Mouse (Mus musculus): ENCODE data around the gene Mrpl24. TPM values are rescaled to one million over a fixed set of nuclear protein-coding genes. Genes with fewer than 3 reads are reported as not detected.
"Not testable (repeated sequence)": the region's sequence is repeated elsewhere in the genome, so short reads cannot be mapped to it uniquely, and the experiment has no call there.

Mrpl24 gene
- polyA plus RNA-seq, 1 experiment from 2014 or later, result 50.3 TPM

DNA sequence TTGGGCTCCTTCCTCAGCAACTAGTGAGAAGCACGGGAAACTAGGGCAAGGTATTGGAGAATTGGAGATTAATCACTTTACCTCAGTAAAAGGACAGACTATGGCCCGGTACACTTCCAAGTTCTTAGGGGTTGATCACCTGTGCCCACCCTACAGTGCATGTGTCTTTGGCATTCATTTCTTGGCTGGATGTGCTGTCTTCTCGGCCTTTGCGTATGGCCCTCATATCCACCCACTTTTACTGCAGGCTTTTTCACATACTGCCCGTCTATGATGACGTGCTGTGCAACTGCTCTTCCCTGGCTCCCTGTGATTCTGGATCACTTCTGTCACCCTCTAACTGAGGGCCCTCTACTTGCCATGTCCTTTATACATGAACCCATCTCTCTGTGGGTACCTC, 32.9 kb upstream of the Mrpl24 start:
- no peaks in the 10 kb centered on the region for H3K27me3 ChIP-seq (ENCODE audit: insufficient read depth, low read length)
- H3K4me3 ChIP-seq (ENCODE audit: low read depth, low read length), result peak overlapping the region; percentile 91
- 87% methylated on average over 6 of the region's 6 CpGs for WGBS (ENCODE audit: insufficient replicate concordance)
- H3K4me1 ChIP-seq (ENCODE audit: insufficient read depth), result peaks cover 19% of the 10 kb centered on the region
- no peak for DNase-seq
- TF ChIP-seq CTCF (IDR thresholded peaks at IDR 0.05; ENCODE audit: low read depth) (no peak), EP300 (IDR thresholded peaks at IDR 0.05; ENCODE audit: low read depth) (no peak)
- peak overlapping the region; percentile 81; the same call in 1 of the 2 replicates for H3K4me2 ChIP-seq (ENCODE audit: low read depth, low read length)
- H3K36me3 ChIP-seq (replicated peaks; ENCODE audit: insufficient read depth, low read length), result no peaks in the 10 kb centered on the region
- no peak overlapping the region for H3K9ac ChIP-seq (replicated peaks)
- H3K27ac ChIP-seq (ENCODE audit: low read depth), result 0 out of 2 replicates have a peak overlapping the region, but pooled peaks have one; percentile 36
- no peaks in the 10 kb centered on the region; the same call in 1 of the 2 replicates for H3K9me3 ChIP-seq (ENCODE audit: low read length)
- ATAC-seq, result no peak

DNA sequence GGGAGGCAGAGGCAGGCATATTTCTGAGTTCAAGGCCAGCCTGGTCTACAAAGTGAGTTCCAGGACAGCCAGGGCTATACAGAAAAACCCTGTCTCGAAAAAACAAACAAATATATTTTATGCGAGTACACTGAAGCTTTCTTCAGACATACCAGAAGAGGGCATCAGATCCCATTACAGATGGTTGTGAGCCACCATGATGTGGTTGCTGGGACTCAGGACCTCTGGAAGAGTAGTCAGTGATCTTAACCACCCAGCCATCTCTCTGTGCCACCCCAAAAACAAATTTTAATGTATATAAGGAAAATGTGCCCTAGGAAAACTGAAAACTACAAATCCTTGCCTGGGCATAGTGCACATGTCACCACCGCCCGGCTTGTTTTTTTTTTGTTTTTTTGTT, 31.9 kb upstream of the Mrpl24 start:
- 70% methylated on average over 4 of the region's 4 CpGs for WGBS (ENCODE audit: insufficient replicate concordance)
- H3K9me3 ChIP-seq (ENCODE audit: low read length); H3K36me3 ChIP-seq (replicated peaks; ENCODE audit: insufficient read depth, low read length); H3K9ac ChIP-seq (replicated peaks); ATAC-seq; DNase-seq; H3K27ac ChIP-seq (ENCODE audit: low read depth); H3K27me3 ChIP-seq (ENCODE audit: insufficient read depth, low read length); H3K4me3 ChIP-seq (ENCODE audit: low read depth, low read length); H3K4me2 ChIP-seq (ENCODE audit: low read depth, low read length): not testable (repeated sequence)
- peaks cover 19% of the 10 kb centered on the region for H3K4me1 ChIP-seq (ENCODE audit: insufficient read depth)
- TF ChIP-seq CTCF (IDR thresholded peaks at IDR 0.05; ENCODE audit: low read depth), result peak; percentile 51

DNA sequence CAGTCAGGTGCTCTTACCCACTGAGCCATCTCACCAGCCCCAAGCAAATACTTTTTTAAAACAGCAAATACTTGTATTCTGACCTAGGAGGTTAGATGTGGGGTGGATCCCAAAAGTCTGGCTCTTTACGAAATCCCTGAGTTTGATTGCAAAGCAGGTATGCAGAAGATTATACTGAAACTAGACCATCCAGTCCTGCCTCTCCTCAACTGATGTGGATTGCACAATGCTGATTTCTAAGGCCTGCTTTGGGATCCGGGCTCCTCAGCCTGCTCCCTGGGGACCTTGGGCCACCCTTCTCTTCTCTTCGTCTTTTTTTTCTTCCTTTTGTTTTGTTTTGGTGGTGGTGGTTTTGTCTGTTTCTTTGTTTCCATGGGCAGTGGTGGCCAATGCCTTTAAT, 27.8 kb upstream of the Mrpl24 start:
- no peak overlapping the region for H3K4me2 ChIP-seq (ENCODE audit: low read depth, low read length)

DNA sequence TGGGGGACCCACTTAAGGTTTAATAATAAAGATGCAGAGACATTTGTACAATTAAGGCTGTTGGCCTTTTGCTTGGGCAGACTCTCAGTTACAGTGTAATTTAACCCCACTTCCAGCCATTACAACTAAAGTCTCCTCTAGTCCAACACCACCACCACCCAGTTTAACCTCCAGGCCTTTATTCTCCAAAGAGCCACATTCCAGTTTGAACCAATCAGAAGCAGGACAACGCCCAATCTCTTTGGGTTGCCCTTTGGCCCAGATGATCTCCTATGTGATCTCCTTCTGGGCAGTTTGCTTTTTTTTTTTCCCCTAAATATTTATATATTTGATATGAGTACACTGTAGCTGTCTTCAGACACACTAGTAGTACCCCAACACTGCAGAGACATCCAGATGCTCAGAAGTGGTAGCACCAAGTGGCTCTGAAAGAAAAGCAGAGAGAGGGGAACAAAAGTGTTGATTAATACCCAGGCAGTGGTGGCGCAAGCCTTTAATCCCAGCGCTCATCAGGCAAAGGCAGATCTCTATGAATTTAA, 25.9 kb upstream of the Mrpl24 start:
- Histone ChIP-seq H3K4me1 (ENCODE audit: insufficient read depth) (0 out of 2 replicates have a peak, but pooled peaks cover 3% of the 10 kb centered on the region), H3K9ac (replicated peaks) (no peak overlapping the region), H3K9me3 (ENCODE audit: low read length) (no peaks in the 10 kb centered on the region; the same call in 1 of the 2 replicates), H3K27me3 (ENCODE audit: insufficient read depth, low read length) (no peaks in the 10 kb centered on the region), H3K4me2 (ENCODE audit: low read depth, low read length) (no peak overlapping the region), H3K27ac (ENCODE audit: low read depth) (no peak overlapping the region), H3K4me3 (ENCODE audit: low read depth, low read length) (no peak overlapping the region), H3K36me3 (replicated peaks; ENCODE audit: insufficient read depth, low read length) (no peaks in the 10 kb centered on the region)
- no peak for TF ChIP-seq EP300 (IDR thresholded peaks at IDR 0.05; ENCODE audit: low read depth)
- TF ChIP-seq CTCF (IDR thresholded peaks at IDR 0.05; ENCODE audit: low read depth), result no peak
- ATAC-seq (no peak), DNase-seq (no peak)
- WGBS (ENCODE audit: insufficient replicate concordance), result 70% methylated on average over 3 of the region's 3 CpGs

More for the DNA sequence above, 27.8 kb upstream of the Mrpl24 start:
- Histone ChIP-seq H3K9ac (replicated peaks) (no peak overlapping the region), H3K4me1 (ENCODE audit: insufficient read depth) (0 out of 2 replicates have a peak, but pooled peaks cover 3% of the 10 kb centered on the region), H3K27ac (ENCODE audit: low read depth) (no peak overlapping the region), H3K4me3 (ENCODE audit: low read depth, low read length) (no peak overlapping the region), H3K27me3 (ENCODE audit: insufficient read depth, low read length) (no peaks in the 10 kb centered on the region), H3K36me3 (replicated peaks; ENCODE audit: insufficient read depth, low read length) (no peaks in the 10 kb centered on the region), H3K9me3 (ENCODE audit: low read length) (no peaks in the 10 kb centered on the region; the same call in 1 of the 2 replicates)
- DNase-seq (no peak), ATAC-seq (no peak)
- 70% methylated on average over 3 of the region's 3 CpGs for WGBS (ENCODE audit: insufficient replicate concordance)
- no peak for TF ChIP-seq EP300 (IDR thresholded peaks at IDR 0.05; ENCODE audit: low read depth)
- no peak for TF ChIP-seq CTCF (IDR thresholded peaks at IDR 0.05; ENCODE audit: low read depth)

DNA sequence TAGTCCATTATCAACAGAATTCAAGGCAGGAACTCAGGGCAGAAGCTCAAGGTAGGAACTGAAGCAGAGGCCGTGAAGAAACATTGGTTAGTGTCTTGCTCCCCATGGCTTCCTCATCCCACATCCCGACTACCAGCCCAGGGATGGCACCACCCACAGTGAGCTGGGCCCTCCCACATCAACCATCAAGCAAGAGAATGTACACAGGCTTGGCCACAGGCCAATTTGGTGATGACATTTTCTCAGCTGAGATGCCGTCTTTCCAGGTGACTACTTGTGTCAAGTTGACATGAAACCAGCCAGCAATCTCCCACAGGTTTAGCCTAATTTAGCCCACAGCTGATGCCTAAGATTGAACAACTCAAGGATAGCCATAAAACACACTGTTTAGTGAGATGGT, 20.0 kb upstream of the Mrpl24 start:
- peak; percentile 45 for DNase-seq
- Histone ChIP-seq H3K4me3 (ENCODE audit: low read depth, low read length) (no peak overlapping the region), H3K9ac (replicated peaks) (no peak overlapping the region), H3K4me2 (ENCODE audit: low read depth, low read length) (no peak overlapping the region), H3K9me3 (ENCODE audit: low read length) (no peaks in the 10 kb centered on the region), H3K4me1 (ENCODE audit: insufficient read depth) (peaks cover 16% of the 10 kb centered on the region), H3K27me3 (ENCODE audit: insufficient read depth, low read length) (no peaks in the 10 kb centered on the region), H3K36me3 (replicated peaks; ENCODE audit: insufficient read depth, low read length) (no peaks in the 10 kb centered on the region), H3K27ac (ENCODE audit: low read depth) (no peak overlapping the region)
- no peak for TF ChIP-seq CTCF (IDR thresholded peaks at IDR 0.05; ENCODE audit: low read depth)
- no peak for TF ChIP-seq EP300 (IDR thresholded peaks at IDR 0.05; ENCODE audit: low read depth)
- WGBS (ENCODE audit: insufficient replicate concordance), result 76% methylated on average over 3 of the region's 3 CpGs
- no peak for ATAC-seq

DNA sequence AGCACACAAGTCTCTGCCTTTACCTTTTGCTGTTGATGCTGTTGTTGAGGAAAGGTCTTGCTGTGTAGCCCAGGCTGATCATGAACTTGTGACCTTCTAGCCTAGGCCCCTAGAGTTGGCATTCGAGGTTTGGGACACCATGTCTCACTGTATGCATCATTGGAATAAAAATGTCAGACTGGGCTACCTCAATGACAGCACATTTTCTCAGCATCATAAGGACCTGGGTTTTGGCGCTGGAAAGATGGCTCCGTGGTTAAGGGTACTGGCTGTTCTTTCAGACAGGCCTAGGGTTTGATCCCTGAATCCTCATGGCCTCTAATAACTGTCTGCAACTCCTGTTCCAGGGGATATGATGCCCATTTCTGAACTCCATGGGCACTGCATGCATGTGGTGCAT, 19.5 kb upstream of the Mrpl24 start:
- TF ChIP-seq EP300 (IDR thresholded peaks at IDR 0.05; ENCODE audit: low read depth) (no peak), CTCF (IDR thresholded peaks at IDR 0.05; ENCODE audit: low read depth) (no peak)
- WGBS (ENCODE audit: insufficient replicate concordance), result 83% methylated on average over 3 of the region's 3 CpGs
- H3K27ac ChIP-seq (ENCODE audit: low read depth), result no peak overlapping the region
- no peak for ATAC-seq
- no peak overlapping the region for H3K9ac ChIP-seq (replicated peaks)
- no peak overlapping the region for H3K4me3 ChIP-seq (ENCODE audit: low read depth, low read length)
- peaks cover 16% of the 10 kb centered on the region for H3K4me1 ChIP-seq (ENCODE audit: insufficient read depth)
- no peak overlapping the region for H3K4me2 ChIP-seq (ENCODE audit: low read depth, low read length)
- no peak for DNase-seq
- no peaks in the 10 kb centered on the region for H3K36me3 ChIP-seq (replicated peaks; ENCODE audit: insufficient read depth, low read length)
- no peaks in the 10 kb centered on the region for H3K9me3 ChIP-seq (ENCODE audit: low read length)
- H3K27me3 ChIP-seq (ENCODE audit: insufficient read depth, low read length), result no peaks in the 10 kb centered on the region

Data from liver, postnatal 0 days (tissue).